Mouse (Mus musculus): Measurements from ENCODE around the gene St8sia1. TPM values are rescaled to one million over a fixed set of nuclear protein-coding genes. Genes with fewer than 3 reads are reported as not detected.

The St8sia1 gene
- total and polyA plus RNA-seq, 3 experiments: 0.01 TPM; not detected in 2

GRCm38 (mm10) chr6:142780574-142781033, 183.6 kb downstream of the St8sia1 start:
- no peak for DNase-seq (ENCODE audit: low read depth, low spot score)
- Histone ChIP-seq H3K9me3 (replicated peaks; ENCODE audit: insufficient read depth, low read length) (no peaks in the 10 kb centered on the region), H3K9ac (ENCODE audit: control insufficient read depth, low read depth, low read length, poor library complexity, severe bottlenecking) (no peak overlapping the region), H3K27ac (ENCODE audit: control insufficient read depth, low read depth, low read length) (no peak overlapping the region), H3K27me3 (ENCODE audit: control insufficient read depth in 1 of 2, insufficient read depth in 2 of 2, low read length in 2 of 2) (no peaks in the 10 kb centered on the region), H3K36me3 (ENCODE audit: control insufficient read depth in 1 of 2, insufficient read depth in 2 of 2, low read length in 2 of 2) (peaks cover 0 to 23% of the 10 kb centered on the region in 2 experiments; a peak in 2 of 4 replicates), H3K4me3 (ENCODE audit: control insufficient read depth in 1 of 2, insufficient read depth in 1 of 2, low read depth in 2 of 2, low read length in 2 of 2) (no peak overlapping the region), H3K4me1 (ENCODE audit: control insufficient read depth in 1 of 2, insufficient read depth in 2 of 2, low read length in 2 of 2) (peaks cover 7 to 26% of the 10 kb centered on the region in 2 experiments), H3K79me2 (ENCODE audit: control insufficient read depth, insufficient read depth, low read length, poor library complexity) (no peaks in the 10 kb centered on the region)
- TF ChIP-seq POLR2A (IDR thresholded peaks at IDR 0.05; ENCODE audit: control insufficient read depth in 1 of 2, insufficient read depth in 1 of 2, low read depth in 1 of 2, low read length in 2 of 2, poor library complexity in 1 of 2) (no peak), BHLHE40 (IDR thresholded peaks at IDR 0.05; ENCODE audit: borderline replicate concordance, low read depth, low read length) (no peak), TAL1 (IDR thresholded peaks at IDR 0.05; ENCODE audit: low read length) (no peak), EP300 (IDR thresholded peaks at IDR 0.05; ENCODE audit: low read depth in 1 of 2, low read length in 2 of 2) (no peak), MXI1 (IDR thresholded peaks at IDR 0.05; ENCODE audit: low read depth, low read length) (no peak), NELFE (IDR thresholded peaks at IDR 0.05; ENCODE audit: low read depth, low read length) (no peak), MAFK (IDR thresholded peaks at IDR 0.05; ENCODE audit: borderline replicate concordance, low read depth, low read length) (no peak), UBTF (IDR thresholded peaks at IDR 0.05; ENCODE audit: borderline replicate concordance, insufficient read depth, low read depth, low read length) (no peak), USF1 (IDR thresholded peaks at IDR 0.05; ENCODE audit: low read depth, low read length) (no peak)

GRCm38 (mm10) chr6:142779812-142780573, 184.3 kb downstream of the St8sia1 start:
- Histone ChIP-seq H3K79me2 (ENCODE audit: control insufficient read depth, insufficient read depth, low read length, poor library complexity) (no peaks in the 10 kb centered on the region), H3K36me3 (ENCODE audit: control insufficient read depth in 1 of 2, insufficient read depth in 2 of 2, low read length in 2 of 2) (peaks cover 0 to 23% of the 10 kb centered on the region in 2 experiments; a peak in 2 of 4 replicates), H3K9me3 (replicated peaks; ENCODE audit: insufficient read depth, low read length) (no peaks in the 10 kb centered on the region), H3K4me3 (ENCODE audit: control insufficient read depth in 1 of 2, insufficient read depth in 1 of 2, low read depth in 2 of 2, low read length in 2 of 2) (no peak overlapping the region), H3K27me3 (ENCODE audit: control insufficient read depth in 1 of 2, insufficient read depth in 2 of 2, low read length in 2 of 2) (no peaks in the 10 kb centered on the region), H3K27ac (ENCODE audit: control insufficient read depth, low read depth, low read length) (no peak overlapping the region), H3K9ac (ENCODE audit: control insufficient read depth, low read depth, low read length, poor library complexity, severe bottlenecking) (no peak overlapping the region), H3K4me1 (ENCODE audit: control insufficient read depth in 1 of 2, insufficient read depth in 2 of 2, low read length in 2 of 2) (peaks cover 7 to 27% of the 10 kb centered on the region in 2 experiments)
- no peak for DNase-seq (ENCODE audit: low read depth, low spot score)
- TF ChIP-seq NRF1 (IDR thresholded peaks at IDR 0.05; ENCODE audit: insufficient read depth, low read depth, low read length, poor library complexity, severe bottlenecking): no peak
- no peak for TF ChIP-seq GABPA (IDR thresholded peaks at IDR 0.05; ENCODE audit: low read depth, low read length)
- TF ChIP-seq USF2 (IDR thresholded peaks at IDR 0.05; ENCODE audit: borderline replicate concordance in 1 of 2, insufficient read depth in 1 of 2, low read depth in 1 of 2, low read length in 2 of 2): no peak
- no peak for TF ChIP-seq TCF12 (IDR thresholded peaks at IDR 0.05; ENCODE audit: low read depth, low read length)
- TF ChIP-seq EP300 (IDR thresholded peaks at IDR 0.05; ENCODE audit: low read depth in 1 of 2, low read length in 2 of 2): no peak
- no peak for TF ChIP-seq GATA1 (IDR thresholded peaks at IDR 0.05; ENCODE audit: low read depth, low read length)
- TF ChIP-seq HCFC1 (IDR thresholded peaks at IDR 0.05; ENCODE audit: low read depth, low read length): no peak
- TF ChIP-seq USF1 (IDR thresholded peaks at IDR 0.05; ENCODE audit: low read depth, low read length): no peak
- TF ChIP-seq MYC (IDR thresholded peaks at IDR 0.05; ENCODE audit: low read depth, low read length): no peak
- TF ChIP-seq MXI1 (IDR thresholded peaks at IDR 0.05; ENCODE audit: low read depth, low read length): no peak
